Mouse (Mus musculus) brain, embryonic 14.5 days (tissue): ENCODE data around the gene Nans. TPM values are rescaled to one million over a fixed set of nuclear protein-coding genes. Genes with fewer than 3 reads are reported as not detected.

Experiments
- DNase-seq: peaks from one replicate; pipeline ENCODE4 v3.0.0-alpha.2; 2011; ENCODE audit warnings: low read depth
- CTCF ChIP-seq: fragments of 200-500 bp; IDR thresholded peaks from 2 replicates; pipeline ENCODE4 v1.5.1; 2012; ENCODE audit warnings: inconsistent platforms, mild to moderate bottlenecking, moderate library complexity, borderline replicate concordance; ENCODE audit not compliant: insufficient read depth, insufficient read length; ENCODE audit errors: extremely low read depth
- POLR2A ChIP-seq: fragments of 200-500 bp; IDR thresholded peaks from 2 replicates; pipeline ENCODE4 v1.6.1; 2012; ENCODE audit warnings: mild to moderate bottlenecking, inconsistent platforms, borderline replicate concordance; ENCODE audit not compliant: poor library complexity, insufficient read depth, insufficient read length, severe bottlenecking; ENCODE audit errors: extremely low read depth
- polyA plus RNA-seq: library from polyadenylated mRNA; depleted of rRNA; stranded (reverse); fragments of >200 nt; gene quantifications from 2 replicates; pipeline ENCODE4 v1.2.3, GENCODE M21; 2012

The Nans gene
- polyA plus RNA-seq, 1 experiment: 63.7 TPM

DNA sequence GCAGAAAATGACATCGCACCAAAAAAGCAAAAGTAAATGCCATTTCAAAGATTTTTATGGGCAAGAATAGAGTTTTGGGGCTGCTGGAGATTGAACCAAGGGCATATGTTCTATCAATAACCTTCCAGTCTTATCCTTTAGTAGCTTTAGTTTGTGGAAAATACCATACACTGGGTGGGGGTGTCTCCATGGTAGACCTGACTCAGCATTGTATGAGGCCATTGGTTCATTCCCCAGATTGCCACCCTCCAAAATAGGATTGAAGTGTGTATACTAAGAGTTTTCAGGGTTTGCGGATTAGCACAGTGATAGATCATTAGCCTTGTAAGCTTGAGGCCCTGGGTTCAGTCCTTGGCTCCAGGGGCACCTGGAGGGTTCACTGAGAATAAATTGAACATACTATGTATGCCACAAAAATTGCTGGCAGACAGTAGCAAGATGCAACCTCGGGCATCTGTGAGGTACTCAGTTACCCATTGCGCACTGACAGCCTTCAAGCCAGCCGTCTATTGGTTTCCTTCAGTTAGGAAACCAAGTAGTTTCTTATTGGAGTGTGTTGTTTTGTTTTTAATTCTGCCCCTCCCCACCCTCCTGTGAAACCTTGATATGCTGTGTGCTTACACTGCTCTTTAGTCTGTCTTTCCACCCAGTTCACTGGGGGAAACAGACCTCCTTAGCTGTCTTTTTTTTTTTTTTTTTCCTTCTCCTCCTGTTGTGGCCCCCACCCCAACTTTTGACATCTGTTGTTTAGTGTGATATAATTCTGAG, 34.8 kb upstream of the Nans start:
- peak; percentile 22 for DNase-seq
- TF ChIP-seq CTCF (no peak), POLR2A (no peak)

GRCm38 (mm10) chr4:46456762-46457161, 32.3 kb upstream of the Nans start:
- no peak for DNase-seq
- no peak for TF ChIP-seq POLR2A
- TF ChIP-seq CTCF: no peak

GRCm38 (mm10) chr4:46457186-46457585, 31.9 kb upstream of the Nans start:
- TF ChIP-seq POLR2A (no peak), CTCF (no peak)
- DNase-seq: no peak

DNA sequence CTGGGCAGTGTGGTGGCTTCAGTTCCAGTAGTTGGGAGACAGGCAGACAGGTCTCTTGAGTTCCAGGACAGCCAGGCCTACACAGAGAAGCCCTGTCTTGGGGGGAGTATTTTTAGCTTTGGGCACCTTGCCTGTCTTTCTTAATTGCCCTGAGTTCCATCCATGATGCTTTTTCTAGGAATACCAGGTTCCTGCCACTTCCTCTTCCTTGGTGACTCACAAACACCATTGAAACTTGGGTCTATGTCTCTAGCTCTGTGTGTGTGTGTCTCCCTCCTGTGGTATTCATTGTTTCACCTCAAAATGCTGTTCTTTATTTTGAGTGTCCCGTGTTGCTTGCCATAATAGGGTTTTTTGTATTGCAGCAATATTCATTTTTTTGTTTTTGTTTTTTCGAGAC, 30.6 kb upstream of the Nans start:
- TF ChIP-seq POLR2A: no peak
- TF ChIP-seq CTCF: no peak
- no peak for DNase-seq

GRCm38 (mm10) chr4:46463130-46463830, 25.8 kb upstream of the Nans start:
- DNase-seq: peak; percentile 61
- TF ChIP-seq CTCF: peak; percentile 58; the same call in 1 of the 2 replicates
- no peak for TF ChIP-seq POLR2A

DNA sequence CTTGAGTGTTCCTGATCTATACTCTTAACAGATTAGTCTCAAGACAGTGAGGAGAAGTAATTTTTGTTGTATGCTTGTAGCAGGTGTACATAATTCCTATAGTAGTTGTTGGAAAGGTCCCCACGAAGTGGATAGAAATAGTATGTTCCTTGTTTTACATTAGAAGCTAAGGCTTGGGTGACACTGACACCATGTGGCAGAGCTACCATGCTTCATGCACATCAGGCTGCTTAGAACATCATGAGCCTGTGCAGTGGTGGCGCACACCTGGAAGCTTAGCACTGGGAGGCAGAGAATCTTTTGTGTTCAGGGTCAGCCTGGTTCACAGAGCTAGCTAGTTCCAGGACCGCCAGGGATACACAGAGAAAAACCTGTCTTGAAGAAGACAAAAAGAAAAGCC, 23.3 kb upstream of the Nans start:
- peak; percentile 46 for DNase-seq
- TF ChIP-seq POLR2A: no peak
- peak; percentile 27; the same call in 1 of the 2 replicates for TF ChIP-seq CTCF

GRCm38 (mm10) chr4:46475101-46475500, 13.9 kb upstream of the Nans start:
- TF ChIP-seq POLR2A: no peak
- TF ChIP-seq CTCF: no peak
- DNase-seq: no peak

GRCm38 (mm10) chr4:46479081-46479480, 10.0 kb upstream of the Nans start:
- TF ChIP-seq POLR2A (no peak), CTCF (no peak)
- DNase-seq: no peak

- no peak for DNase-seq
- TF ChIP-seq POLR2A: no peak
- TF ChIP-seq CTCF: no peak
Measured at GRCm38 (mm10) chr4:46485696-46486417, 3.2 kb upstream of the Nans start.

GRCm38 (mm10) chr4:46487348-46487747, 1.7 kb upstream of the Nans start:
- DNase-seq: no peak
- TF ChIP-seq POLR2A (no peak), CTCF (no peak)

DNA sequence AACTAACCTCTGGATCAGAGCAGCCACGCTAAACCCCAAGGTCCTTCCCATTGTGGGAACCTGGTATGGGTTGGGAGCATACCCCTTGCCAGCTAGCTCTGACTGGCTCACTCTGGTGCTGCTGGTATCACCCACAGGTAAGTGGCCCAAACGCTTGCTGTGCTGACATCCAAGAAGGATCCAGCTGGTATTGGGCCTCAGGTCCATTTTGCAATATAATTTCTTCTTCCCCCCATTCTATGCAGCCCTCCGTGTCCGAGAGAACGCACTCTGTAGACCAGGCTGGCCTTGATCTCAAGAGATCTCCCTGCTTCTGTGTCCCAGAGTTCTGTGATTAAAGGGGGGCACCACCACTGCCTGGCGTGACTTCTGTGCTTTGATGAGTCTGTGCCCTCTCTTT, 4.0 kb downstream of the Nans start:
- DNase-seq: no peak
- TF ChIP-seq CTCF: no peak
- TF ChIP-seq POLR2A: no peak

DNA sequence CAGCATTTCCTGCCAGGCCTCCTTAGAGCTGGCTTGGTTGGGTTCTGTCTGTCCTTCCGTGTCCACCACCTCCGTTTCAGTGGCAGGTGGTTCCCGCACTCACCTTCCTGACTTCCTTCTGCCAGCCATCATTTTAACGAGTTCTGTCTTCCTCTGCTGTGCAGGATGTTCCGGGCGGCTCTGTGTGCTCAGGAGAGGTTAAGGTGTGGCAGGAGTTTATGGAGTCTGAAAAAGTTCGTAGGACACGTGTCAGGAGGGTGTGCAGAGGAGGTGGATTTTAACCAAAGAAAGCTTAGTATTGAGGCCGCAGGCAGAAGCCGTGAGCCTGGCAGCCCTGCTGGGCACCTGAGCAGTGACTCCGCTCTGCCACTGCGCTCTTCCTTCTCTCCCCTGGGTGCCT, 6.5 kb downstream of the Nans start:
- DNase-seq: no peak
- no peak for TF ChIP-seq CTCF
- no peak for TF ChIP-seq POLR2A

GRCm38 (mm10) chr4:46497286-46497892, 8.3 kb downstream of the Nans start:
- DNase-seq: peak; percentile 56

DNA sequence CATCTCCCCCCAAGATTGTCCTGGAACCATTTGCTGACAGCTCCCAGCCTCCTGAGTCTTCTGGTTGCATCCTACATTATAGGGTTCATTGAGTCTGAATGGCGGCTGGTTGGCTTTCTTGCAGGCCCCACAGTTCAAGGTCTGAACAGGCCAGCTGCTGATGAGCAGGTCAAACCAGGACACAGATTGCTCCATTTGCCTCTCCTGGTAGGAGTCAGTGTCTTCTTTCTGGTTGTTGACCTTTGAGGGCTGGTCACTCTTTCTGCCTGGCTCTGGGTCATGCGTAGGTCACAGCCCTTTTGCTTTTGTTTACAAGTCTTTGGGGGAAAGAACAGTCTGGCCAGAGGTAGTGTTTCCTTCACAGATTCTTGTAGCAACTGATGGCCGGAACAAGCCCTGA, 9.5 kb downstream of the Nans start:
- no peak for TF ChIP-seq POLR2A
- no peak for TF ChIP-seq CTCF
- no peak for DNase-seq

More at GRCm38 (mm10) chr4:46497286-46497892, 8.3 kb downstream of the Nans start:
- TF ChIP-seq POLR2A (no peak), CTCF (peak; percentile 90)

GRCm38 (mm10) chr4:46498976-46499375, 9.9 kb downstream of the Nans start:
- peak; percentile 37 for DNase-seq

More at GRCm38 (mm10) chr4:46498976-46499375, 9.9 kb downstream of the Nans start:
- TF ChIP-seq CTCF (peak; percentile 77; the same call in 1 of the 2 replicates), POLR2A (no peak)
